Mouse (Mus musculus) gastrocnemius, postnatal 36 days (tissue): ENCODE measurements around the gene Syde2. TPM values are rescaled to one million over a fixed set of nuclear protein-coding genes. Genes with fewer than 3 reads are reported as not detected.
"Not testable (repeated sequence)": the region's sequence is repeated elsewhere in the genome, so short reads cannot be mapped to it uniquely, and the experiment has no call there.

Source experiments
- DNase-seq, 2 experiments: peaks; one replicate each; pipeline ENCODE4 v3.0.0; 2022
- intact Hi-C: fragments of 180-260 bp; cut with DNase I; formaldehyde crosslinking; loops from one replicate; pipeline ENCODE4 v1.15.1; 2025
- total RNA-seq, 2 experiments: library from RNA; stranded (reverse); gene quantifications; 2 replicates each; pipeline ENCODE4 v1.2.3; 2021

Syde2 gene
- total RNA-seq, 2 experiments from 2014 or later = 0.79 to 0.82 TPM

DNA sequence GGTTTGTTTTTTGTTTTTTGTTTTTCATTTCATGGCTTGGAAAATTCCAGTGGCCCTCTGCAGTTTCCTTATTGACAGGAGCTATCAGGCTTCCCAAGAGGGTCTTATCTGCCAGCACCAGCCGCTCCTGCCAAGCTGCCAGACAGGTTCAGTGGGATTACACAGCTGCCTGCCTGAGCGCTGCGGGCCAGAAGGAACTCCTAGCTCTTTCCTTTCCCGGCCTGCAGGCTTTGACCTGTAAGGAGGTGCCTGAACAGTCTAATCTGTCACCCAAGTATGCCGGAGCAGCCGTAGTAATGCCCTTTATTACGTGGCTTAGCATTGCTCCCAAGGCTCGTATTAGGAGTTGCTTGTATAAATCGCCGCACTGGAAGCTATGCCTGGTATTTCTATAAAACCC is 23.2 kb upstream of the Syde2 start:
- no peak for DNase-seq
- intact Hi-C loops = no loop called here

DNA sequence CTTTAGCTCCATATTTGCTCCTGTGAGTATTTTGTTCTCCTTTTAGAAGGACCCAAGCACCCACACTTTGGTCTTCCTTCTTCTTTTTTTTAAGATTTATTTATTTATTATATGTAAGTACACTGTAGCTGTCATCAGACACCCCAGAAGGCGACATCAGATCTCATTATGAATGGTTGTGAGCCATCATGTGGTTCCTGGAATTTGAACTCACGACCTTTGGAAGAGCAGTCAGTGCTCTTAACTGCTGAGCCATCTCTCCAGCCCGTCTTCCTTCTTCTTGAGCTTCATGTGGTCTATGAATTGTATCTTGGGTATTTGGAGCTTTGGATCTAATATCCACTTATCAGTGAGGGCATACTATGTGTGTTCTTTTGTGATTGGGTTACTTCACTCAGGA is 22.1 kb upstream of the Syde2 start:
- intact Hi-C loops, DNase-seq: not testable (repeated sequence)

DNA sequence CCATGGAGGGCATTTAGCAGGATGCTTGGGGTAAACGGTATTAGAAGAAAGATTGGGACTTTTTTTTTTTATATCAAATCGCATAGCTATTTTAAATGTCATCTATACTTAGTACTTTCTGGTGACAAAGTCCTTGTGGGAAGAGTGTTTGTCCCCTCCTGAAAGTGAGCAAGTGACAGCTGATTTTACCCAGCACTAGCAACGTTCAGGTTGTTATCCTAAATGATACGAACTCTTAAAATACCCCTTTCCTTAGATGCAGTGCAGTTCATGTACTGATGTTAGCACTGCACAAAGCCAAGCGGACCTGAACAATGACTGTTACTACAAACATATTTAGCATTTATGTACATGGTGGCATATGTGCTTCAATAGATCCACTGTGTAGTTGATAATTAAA is 20.9 kb upstream of the Syde2 start:
- intact Hi-C loops = no loop called here
- DNase-seq = no peak

DNA sequence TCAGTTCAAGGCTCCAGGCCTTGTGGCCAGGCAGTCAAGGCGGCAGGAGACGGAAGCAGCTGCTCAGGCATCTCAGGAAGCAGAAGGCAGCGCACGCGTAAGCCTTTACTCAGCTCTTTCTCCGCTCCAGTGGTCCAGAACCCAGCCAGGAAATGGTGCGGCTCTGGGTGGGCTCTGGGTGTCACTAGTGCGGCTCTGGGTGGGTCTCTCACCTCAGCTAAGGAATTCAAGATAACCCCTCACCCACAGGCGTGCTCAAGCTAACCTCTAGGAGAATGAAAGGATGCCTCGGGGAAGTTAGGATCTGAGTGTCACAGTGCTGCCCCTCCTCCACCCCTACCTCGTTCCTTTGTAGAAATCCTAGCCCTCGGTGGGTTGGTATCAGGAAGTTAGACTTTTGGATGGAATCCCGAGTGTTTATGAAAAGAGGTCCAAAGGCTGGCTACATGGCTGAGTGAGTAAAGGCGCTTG is 18.6 kb upstream of the Syde2 start:
- DNase-seq = no peak
- intact Hi-C loops = no loop called here

- intact Hi-C loops = no loop called here
- DNase-seq = no peak
Observed at GRCm38 (mm10) chr3:145971501-145971900, 16.2 kb upstream of the Syde2 start.

GRCm38 (mm10) chr3:145974986-145975385 is 12.7 kb upstream of the Syde2 start:
- intact Hi-C loops = no loop called here
- DNase-seq = no peak

GRCm38 (mm10) chr3:145985333-145985925 is 2.2 kb upstream of the Syde2 start:
- no peak for DNase-seq
- intact Hi-C loops = no loop called here

DNA sequence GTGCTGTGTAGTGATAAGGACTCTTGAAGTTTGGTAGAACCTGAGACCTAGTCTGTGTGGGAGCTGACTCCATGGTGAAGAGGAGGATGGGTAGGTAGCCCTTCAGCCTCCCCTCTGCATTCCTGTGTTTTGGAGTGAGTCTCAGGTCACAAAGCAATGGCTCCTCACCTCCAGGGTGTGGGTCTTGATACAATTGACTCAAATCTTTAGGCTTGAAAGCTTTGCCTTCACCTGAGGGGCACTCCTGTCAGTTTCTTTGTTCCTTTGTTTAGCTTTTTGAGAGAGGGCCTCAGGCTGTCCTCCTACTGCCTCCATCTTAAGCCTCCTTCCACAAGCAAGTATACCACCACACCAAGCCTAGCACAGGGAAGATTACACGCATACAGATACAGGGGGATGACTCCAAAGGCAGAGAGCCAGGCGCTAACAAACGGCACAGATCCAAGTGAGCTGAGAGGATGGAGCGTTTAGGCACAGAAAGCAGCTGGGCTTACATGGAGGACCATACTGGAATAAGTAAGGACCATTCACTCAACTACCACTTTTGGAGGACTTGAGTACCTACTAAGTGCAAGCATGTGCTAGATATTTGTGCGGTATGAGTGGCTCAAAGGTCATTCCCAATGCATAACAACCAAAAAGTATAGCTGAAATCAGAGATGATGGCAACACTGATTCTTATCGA is 1.2 kb upstream of the Syde2 start:
- intact Hi-C loops = no loop called here
- no peak for DNase-seq

GRCm38 (mm10) chr3:145987970-145988683 is 457 bp downstream of the Syde2 start:
- intact Hi-C loops = no loop called here
- DNase-seq = peak; percentile 67 to 75

- intact Hi-C loops = no loop called here
- DNase-seq = no peak
Observed at GRCm38 (mm10) chr3:145988684-145989575, 1.3 kb downstream of the Syde2 start.

DNA sequence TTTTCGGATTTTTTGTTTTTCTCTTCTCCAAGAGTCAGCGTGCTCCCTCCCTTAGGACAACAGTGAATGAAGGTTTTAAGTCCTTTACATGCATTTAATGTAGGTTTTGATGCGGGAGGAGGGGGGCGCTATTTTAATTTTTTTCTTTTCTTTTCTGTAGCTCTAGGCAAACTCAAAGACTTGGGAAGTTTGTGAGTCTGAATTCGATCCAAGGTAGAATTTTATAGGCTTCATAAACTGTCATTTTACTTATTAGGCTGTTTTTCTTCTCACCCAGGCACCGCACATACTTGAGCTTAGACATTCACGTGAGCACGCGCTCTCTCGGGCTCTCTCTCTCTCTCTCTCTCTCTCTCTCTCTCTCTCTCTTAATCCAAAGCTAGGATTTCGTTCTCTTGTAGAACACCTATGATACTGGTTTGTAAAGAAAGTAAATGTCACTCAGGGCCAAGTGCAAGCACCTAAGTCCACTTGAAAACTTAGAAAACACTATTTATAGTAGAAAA is 2.0 kb downstream of the Syde2 start:
- intact Hi-C loops = no loop called here

DNA sequence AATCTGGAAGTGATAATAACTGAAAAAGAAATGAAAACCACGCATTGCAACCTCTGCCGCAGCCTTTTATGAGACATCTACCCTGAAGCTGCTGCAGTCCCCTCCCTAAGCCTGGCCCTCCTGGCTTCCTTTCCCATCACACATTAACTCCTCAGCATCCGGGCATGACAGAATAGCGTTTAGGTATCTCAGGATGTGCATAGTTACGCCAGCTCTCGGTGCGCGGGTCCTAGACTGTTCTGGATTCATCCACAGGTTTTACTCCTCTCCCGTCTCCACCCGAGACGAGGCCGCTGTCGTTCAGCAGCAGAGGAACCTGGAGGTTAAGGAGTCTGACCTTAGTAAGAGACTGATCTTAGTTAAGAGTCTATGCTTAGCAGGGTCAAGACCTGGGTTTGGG is 3.5 kb downstream of the Syde2 start:
- intact Hi-C loops = no loop called here
- DNase-seq = no peak

More for the DNA sequence above, 2.0 kb downstream of the Syde2 start:
- no peak for DNase-seq

DNA sequence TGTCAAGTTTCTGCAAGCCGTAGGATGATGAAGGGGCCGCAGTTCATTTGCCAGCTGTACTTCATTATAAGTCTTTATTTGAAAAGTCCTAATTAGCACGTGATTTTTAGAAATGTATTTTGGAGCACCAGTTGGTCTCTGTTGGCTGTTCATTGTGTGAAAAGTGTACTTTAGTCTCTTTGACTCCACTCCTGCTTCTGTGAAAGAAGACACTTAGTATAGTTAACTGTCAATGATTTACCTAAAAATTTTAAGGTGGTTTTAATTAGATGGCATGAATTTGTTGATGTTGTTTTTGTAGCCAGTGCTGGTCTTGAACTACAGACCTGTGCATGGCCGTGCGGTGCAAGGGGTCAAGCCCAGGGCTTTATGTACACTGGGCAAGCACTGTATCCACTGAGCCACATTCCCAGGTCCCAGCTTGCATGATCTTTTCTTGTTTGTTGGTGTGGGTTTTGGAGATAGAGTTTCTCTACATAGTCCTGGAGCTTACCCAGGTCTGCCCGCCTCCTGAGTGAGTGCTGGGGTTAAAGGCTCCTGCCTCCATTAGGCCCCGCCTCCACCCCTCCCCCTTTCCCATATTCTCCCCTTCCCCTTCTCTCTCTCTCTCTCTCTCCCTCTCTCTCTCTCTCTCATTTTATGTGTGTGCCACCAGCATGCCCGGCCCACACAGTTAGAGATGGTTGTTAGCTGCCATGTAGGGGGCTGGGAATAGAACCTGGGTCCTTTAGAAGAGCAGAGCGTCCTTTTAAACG is 4.5 kb downstream of the Syde2 start:
- no peak for DNase-seq
- intact Hi-C loops = no loop called here

DNA sequence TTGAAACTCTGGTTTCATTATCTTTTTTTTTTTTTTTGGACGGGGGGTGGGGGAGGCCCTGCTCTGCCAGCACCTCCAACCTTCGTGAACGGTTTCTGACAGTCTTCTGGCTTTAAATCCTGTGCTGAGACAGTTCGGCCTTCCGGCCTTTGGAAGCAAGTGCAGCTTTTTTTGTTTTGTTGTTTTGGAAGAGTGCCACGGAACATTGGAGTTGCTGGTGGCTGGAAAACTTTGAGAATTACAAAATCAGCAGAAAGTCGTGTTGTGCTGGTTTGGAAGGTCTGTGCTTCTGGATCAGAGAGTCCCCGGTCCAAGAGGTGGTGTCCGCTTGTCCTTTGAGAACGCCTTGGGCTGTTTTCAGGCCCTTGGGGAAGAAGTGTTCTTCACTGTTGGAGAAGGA is 5.1 kb downstream of the Syde2 start:
- peak in 1 of 2 experiments; percentile 33 for DNase-seq
- intact Hi-C loops = no loop called here

DNA sequence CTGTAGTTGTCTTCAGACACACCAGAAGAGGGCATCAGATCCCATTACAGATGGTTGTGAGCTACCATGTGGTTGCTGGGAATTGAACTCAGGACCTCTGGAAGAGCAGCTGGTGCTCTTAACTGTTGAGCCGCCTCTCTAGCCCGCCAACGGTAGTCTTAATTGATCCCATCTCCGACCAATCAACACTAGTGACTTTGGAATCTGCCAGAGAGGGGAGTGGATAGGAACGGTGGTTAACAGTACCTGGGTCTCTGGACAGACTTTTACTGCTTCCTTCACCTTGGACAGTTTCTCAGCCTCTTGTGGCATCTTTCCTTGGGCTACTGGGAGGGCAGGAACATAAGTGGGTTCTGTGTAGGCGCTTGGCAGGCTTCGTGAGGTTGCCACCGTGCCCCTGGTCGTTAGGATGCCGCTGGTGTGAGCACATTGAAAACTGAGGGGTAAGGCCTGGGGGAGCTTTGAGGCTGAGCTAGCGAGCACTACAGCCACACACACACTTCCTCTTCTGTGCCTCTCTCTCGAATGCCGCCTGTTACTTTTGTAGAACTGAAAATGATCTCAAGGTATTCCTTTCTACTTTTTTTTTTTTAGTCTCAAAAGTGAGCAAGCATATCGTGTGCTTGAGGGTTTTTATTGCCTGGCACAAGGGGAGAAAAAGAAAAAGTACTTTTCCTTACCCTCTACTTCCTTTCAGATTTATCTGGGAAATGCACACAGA is 6.0 kb downstream of the Syde2 start:
- intact Hi-C loops = no loop called here
- no peak for DNase-seq

DNA sequence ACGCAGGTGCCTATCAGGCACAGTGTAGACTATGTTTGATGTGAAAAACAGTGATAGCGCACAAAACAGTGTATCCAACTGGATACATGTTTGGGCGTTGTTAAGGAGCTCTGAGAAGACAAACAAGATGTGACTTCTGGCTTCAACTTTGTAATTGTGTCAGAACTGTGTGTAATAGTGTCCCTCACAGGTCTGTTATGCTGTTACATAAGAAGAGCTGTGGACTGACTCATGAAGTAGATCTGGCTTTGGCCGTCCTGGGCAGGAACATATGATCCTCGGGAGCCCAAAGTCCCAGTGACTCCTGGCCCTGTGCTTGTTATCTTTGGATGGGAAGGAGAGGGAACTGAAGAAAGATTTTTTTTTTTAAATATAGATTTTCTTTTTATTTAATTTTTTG is 7.8 kb downstream of the Syde2 start:
- intact Hi-C loops = no loop called here
- DNase-seq = no peak

- DNase-seq, intact Hi-C loops: not testable (repeated sequence)
Observed at GRCm38 (mm10) chr3:145996539-145996938, 8.9 kb downstream of the Syde2 start.

GRCm38 (mm10) chr3:146004347-146005051 is 16.8 kb downstream of the Syde2 start:
- intact Hi-C loops = no loop called here
- no peak for DNase-seq

DNA sequence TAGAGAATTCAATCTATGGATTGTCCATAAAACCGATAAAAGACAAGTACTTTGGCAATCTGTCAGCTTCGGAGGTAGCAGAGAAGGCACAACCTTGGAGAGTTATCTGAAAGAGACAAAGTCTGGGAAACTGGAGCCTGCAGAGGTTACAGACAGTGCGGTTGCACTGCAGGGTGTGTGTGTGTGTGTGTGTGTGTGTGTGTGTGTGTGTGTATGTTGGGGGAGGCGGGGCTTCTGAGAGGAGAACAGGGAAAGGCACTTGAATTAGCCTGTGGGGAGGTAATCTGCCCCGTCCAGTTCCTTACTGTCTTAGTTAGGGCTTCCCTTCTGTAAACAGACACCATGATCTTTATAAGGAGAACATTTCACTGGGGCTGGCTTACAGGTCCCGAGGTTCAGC is 20.2 kb downstream of the Syde2 start:
- no peak for DNase-seq
- intact Hi-C loops = no loop called here
